Mouse (Mus musculus): Measurements from ENCODE around the gene Paip2b.

Gene Paip2b

GRCm38 (mm10) chr6:83821856-83822255 is 9.7 kb downstream of the Paip2b start:
- no peak for TF ChIP-seq GATA4 (IDR thresholded peaks at IDR 0.05; ENCODE audit: insufficient replicate concordance, low read length)

- no peak for TF ChIP-seq GATA4 (IDR thresholded peaks at IDR 0.05; ENCODE audit: insufficient replicate concordance, low read length)
Measured at GRCm38 (mm10) chr6:83820727-83821515, 10.6 kb downstream of the Paip2b start.

GRCm38 (mm10) chr6:83818996-83819395 is 12.5 kb downstream of the Paip2b start:
- TF ChIP-seq GATA4 (IDR thresholded peaks at IDR 0.05; ENCODE audit: insufficient replicate concordance, low read length) = no peak

GRCm38 (mm10) chr6:83815801-83816200 is 15.7 kb downstream of the Paip2b start:
- no peak for TF ChIP-seq GATA4 (IDR thresholded peaks at IDR 0.05; ENCODE audit: insufficient replicate concordance, low read length)

DNA sequence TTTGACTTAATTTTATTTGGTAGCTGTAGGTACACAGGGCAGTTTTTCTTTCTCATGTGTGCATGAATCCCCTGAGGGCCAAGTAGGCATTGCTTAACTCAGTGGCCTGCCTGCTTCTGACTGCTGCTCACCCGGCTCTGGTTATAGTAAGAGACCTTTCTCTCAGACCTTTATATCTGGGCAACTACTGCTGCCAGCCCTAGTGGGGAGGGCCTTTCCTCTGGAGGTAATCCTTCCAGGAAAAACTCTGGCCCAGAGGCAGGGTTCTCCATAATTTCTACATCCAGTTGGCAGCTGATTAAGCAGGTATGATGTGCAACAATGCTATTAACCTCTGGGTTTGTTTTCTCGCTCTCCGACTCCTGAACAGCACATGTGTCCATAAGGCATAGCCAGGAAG is 28.7 kb downstream of the Paip2b start:
- no peak for TF ChIP-seq GATA4 (IDR thresholded peaks at IDR 0.05; ENCODE audit: insufficient replicate concordance, low read length)

GRCm38 (mm10) chr6:83802033-83802432 is 29.5 kb downstream of the Paip2b start:
- no peak for TF ChIP-seq GATA4 (IDR thresholded peaks at IDR 0.05; ENCODE audit: insufficient replicate concordance, low read length)

DNA sequence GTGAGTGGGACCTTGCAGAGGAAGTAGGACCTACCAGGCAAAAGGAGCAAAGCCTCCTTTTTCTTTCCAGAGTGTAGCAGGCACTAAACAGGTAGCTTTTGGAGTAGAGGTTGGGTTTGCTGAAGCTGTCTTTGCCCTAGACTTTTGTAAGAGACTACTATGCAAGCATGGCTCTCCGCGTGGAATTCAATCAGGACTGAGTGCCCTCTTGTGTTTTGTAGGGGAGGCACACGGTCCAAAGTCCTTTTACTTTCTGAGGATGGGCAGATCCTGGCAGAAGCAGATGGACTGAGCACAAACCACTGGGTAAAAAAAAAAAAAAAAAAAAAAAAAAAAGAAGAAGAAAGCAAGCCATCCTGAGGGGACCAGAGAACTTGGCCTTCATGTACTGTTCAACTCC is 34.9 kb downstream of the Paip2b start:
- TF ChIP-seq GATA4 (IDR thresholded peaks at IDR 0.05; ENCODE audit: insufficient replicate concordance, low read length) = no peak

DNA sequence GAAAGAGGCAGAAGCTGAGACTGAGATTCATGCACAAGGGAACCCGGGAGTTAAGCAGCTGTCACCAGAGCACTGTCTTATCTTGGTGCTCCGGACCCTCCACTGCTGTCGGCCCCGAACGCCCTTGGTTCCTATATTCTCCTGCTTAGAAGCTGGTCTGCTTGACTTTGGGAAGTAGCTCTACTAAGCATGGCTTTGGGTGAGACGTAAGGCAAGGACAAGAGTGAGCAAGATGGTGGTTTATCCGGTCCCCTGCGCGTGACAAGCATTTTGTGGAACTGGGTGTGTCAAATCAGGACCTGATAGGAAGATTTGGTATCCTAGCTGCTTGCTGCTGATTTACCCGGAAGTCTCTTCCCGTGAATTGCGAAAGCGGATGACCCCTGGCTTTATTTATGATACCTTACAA is 36.0 kb downstream of the Paip2b start:
- TF ChIP-seq GATA4 (IDR thresholded peaks at IDR 0.05; ENCODE audit: insufficient replicate concordance, low read length) = peak; percentile 60; the same call in 1 of the 2 replicates

DNA sequence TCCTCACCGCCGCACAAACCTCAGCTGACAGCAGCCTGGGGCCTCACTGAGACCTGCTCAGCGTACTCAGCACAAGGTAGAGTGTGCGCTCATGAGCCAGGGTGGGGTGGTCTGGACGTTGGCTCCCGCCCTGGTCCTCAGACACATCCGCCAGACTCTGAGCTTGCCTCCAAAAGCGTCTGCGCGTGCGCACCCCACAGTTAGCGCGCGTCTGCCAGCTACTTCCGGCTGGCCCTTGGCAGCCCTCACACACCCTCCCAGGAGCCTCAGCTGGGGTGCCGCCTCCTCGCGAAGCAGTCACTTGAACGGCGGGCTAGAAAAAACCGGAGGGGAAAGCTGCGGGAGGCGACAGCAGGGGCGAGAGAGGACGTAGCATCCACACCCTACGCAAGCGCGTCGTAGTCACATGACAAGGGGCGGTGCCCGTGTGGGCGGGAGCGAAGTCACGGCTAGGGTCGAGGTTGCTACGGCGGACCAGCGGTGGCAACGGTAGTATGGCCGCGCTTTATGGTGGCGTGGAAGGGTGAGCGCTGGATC is 36.7 kb downstream of the Paip2b start, which contains the start of gene Nagk:
Nagk (plus strand) TSS at position 223 of the 537 bp plus-strand sequence.
- TF ChIP-seq GATA4 (IDR thresholded peaks at IDR 0.05; ENCODE audit: insufficient replicate concordance, low read length) = peak; percentile 23; the same call in 1 of the 2 replicates

DNA sequence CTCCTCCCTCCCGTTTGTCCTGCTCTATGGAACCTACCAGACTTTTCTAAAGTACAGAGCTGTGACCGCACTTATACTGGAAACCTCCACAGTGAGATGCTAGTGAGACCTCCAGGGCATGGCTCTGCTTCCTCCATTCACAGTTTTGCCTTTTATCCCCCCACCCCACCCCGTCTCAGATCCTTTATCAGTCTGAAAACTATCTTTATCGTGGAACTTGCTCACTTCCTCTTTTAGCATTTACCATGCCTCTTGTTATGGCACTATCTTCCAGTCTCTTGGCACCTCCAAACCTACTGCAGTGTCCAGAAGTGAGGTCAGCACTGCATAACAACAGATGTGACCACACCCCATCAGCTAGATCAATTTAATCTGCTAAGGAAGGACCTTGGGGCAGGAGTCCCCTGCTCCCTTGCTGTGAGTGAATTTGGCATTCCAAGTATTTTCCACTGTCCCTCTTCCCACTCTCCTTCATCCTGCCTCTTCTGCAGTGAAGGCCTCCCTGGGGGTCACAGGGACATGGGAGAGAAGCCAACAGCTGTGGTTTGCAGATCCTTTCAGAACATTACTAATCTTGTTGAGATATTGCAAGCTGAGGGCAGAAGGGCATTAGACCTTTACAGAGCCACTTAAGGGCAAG is 40.2 kb downstream of the Paip2b start:
- TF ChIP-seq GATA4 (IDR thresholded peaks at IDR 0.05; ENCODE audit: insufficient replicate concordance, low read length) = no peak

- no peak for TF ChIP-seq GATA4 (IDR thresholded peaks at IDR 0.05; ENCODE audit: insufficient replicate concordance, low read length)
Measured at GRCm38 (mm10) chr6:83788554-83788953, 43.0 kb downstream of the Paip2b start.

GRCm38 (mm10) chr6:83786426-83786825 is 45.1 kb downstream of the Paip2b start:
- no peak for TF ChIP-seq GATA4 (IDR thresholded peaks at IDR 0.05; ENCODE audit: insufficient replicate concordance, low read length)

- no peak for TF ChIP-seq GATA4 (IDR thresholded peaks at IDR 0.05; ENCODE audit: insufficient replicate concordance, low read length)
Measured at GRCm38 (mm10) chr6:83779026-83779425, 52.5 kb downstream of the Paip2b start.

- TF ChIP-seq GATA4 (IDR thresholded peaks at IDR 0.05; ENCODE audit: insufficient replicate concordance, low read length) = no peak
Measured at GRCm38 (mm10) chr6:83778306-83778705, 53.2 kb downstream of the Paip2b start.

GRCm38 (mm10) chr6:83775638-83776293 is 55.8 kb downstream of the Paip2b start, which contains the start of gene Tex261:
Tex261 (minus strand) TSS chr6:83775813.
- peak; percentile 15; the same call in 1 of the 2 replicates for TF ChIP-seq GATA4 (IDR thresholded peaks at IDR 0.05; ENCODE audit: insufficient replicate concordance, low read length)
